9 mouse cellular contexts compared by ENCODE assay signal in genomic region chr7:6358937-6359590, GRCm38 (mm10). TPM values are rescaled to one million over a fixed set of nuclear protein-coding genes. Genes with fewer than 3 reads are reported as not detected.
DNase-seq lines count a peak whose midpoint lies in the region; ATAC-seq lines count a peak whose summit lies in the region.
"Had no signal": no experiment of that assay in that cellular context is flagged by ENCODE, and none has a peak within 500 bp of the region (broad histone marks: within the 10 kb centered on the region; RNA-seq: fewer than 3 reads in every experiment).

No protein-coding gene starts in this region.

- no peak for ATAC-seq in heart, embryonic 12.5 days (ENCODE audit: insufficient number of reproducible peaks, low FRiP score)
- ATAC-seq in activated CD4-positive, CD25-positive, alpha-beta regulatory T cell, adult 4 months, result no peak
- ATAC-seq in erythroid progenitor cell, adult 5-6 weeks (replicated peaks; ENCODE audit: low FRiP score, poor library complexity, severe bottlenecking), result no peak

- H3K9me3 ChIP-seq in heart, embryonic 12.5 days (replicated peaks), result no peaks in the 10 kb centered on the region

- 53% methylated on average over 10 of the region's 10 CpGs for WGBS in heart, embryonic 12.5 days

- no peak overlapping the region for H3K4me2 ChIP-seq in heart, embryonic 12.5 days

- H3K4me1 ChIP-seq in heart, embryonic 12.5 days (replicated peaks), result peaks cover 8% of the 10 kb centered on the region; the same call in 1 of the 2 replicates

- H3K36me3 ChIP-seq in heart, embryonic 12.5 days, result peaks cover 6% of the 10 kb centered on the region; the same call in 1 of the 2 replicates

- no peak overlapping the region for H3K4me3 ChIP-seq in heart, embryonic 12.5 days

- H3K27me3 ChIP-seq in heart, embryonic 12.5 days (replicated peaks), result no peaks in the 10 kb centered on the region

- no peak overlapping the region for H3K9ac ChIP-seq in heart, embryonic 12.5 days

- no peak overlapping the region for H3K27ac ChIP-seq in heart, embryonic 12.5 days (ENCODE audit: poor library complexity, severe bottlenecking)

- peak; percentile 45 for DNase-seq in heart, adult 11 months
- peak; percentile 12 for DNase-seq in urinary bladder, postnatal 25 days (ENCODE audit: low spot score)
- no peak for DNase-seq in urinary bladder, postnatal 10 days (ENCODE audit: low spot score)
- DNase-seq in embryo, embryonic 9.5 days (ENCODE audit: extremely low spot score), result peak; percentile 54
- DNase-seq in lung, postnatal 36 days, result peak; percentile 63

RNA-seq across cellular contexts. Expression of gene Zfp78, which starts 4.0 kb away (rescaled TPM):
- polyA plus RNA-seq in heart, embryonic 12.5 days (2016; fragmentation: Nextera tagmentation; extraction: Ambion mirVana), result 1.2 and 1.4 TPM in 2 replicates
- 1 to 10 TPM; 1.8 to 2.4 TPM for polyA plus RNA-seq in activated CD4-positive, CD25-positive, alpha-beta regulatory T cell, adult 4 months (2017; shearing (Covaris generic))
- 1.7 TPM in 1 of 2 replicates, not detected in the other for total RNA-seq in erythroid progenitor cell, adult 5-6 weeks (2015; ENCODE audit: low replicate concordance)
- total RNA-seq in erythroid progenitor cell, adult 5-6 weeks (2017; ENCODE audit: low replicate concordance), result 1.2 TPM in 1 of 2 replicates, not detected in the other

RNA-seq across cellular contexts. Expression of gene Gm3854, which starts 15.5 kb away (rescaled TPM):
- 1.1 and 1.6 TPM in 2 replicates for polyA plus RNA-seq in heart, embryonic 12.5 days (2016; fragmentation: Nextera tagmentation; extraction: Ambion mirVana)
- under 1 TPM; 0.24 to 0.31 TPM for polyA plus RNA-seq in activated CD4-positive, CD25-positive, alpha-beta regulatory T cell, adult 4 months (2017; shearing (Covaris generic))
- not detected in 2 replicates for total RNA-seq in erythroid progenitor cell, adult 5-6 weeks (2015; ENCODE audit: low replicate concordance)
- not detected in 2 replicates for total RNA-seq in erythroid progenitor cell, adult 5-6 weeks (2017; ENCODE audit: low replicate concordance)

RNA-seq across cellular contexts. Expression of gene Zfp28, which starts 24.0 kb away (rescaled TPM):
- polyA plus RNA-seq in heart, embryonic 12.5 days (2016; fragmentation: Nextera tagmentation; extraction: Ambion mirVana), result 7.3 and 10.7 TPM in 2 replicates
- 1 to 10 TPM; 1.9 to 5.9 TPM for polyA plus RNA-seq in activated CD4-positive, CD25-positive, alpha-beta regulatory T cell, adult 4 months (2017; shearing (Covaris generic))
- total RNA-seq in erythroid progenitor cell, adult 5-6 weeks (2015; ENCODE audit: low replicate concordance), result not detected in 2 replicates
- total RNA-seq in erythroid progenitor cell, adult 5-6 weeks (2017; ENCODE audit: low replicate concordance), result 0.51 TPM in 1 of 2 replicates, not detected in the other

RNA-seq across cellular contexts. Expression of gene Zfp583, which starts 28.0 kb away (rescaled TPM):
- polyA plus RNA-seq in heart, embryonic 12.5 days (2016; fragmentation: Nextera tagmentation; extraction: Ambion mirVana), result 4.3 and 4.8 TPM in 2 replicates
- polyA plus RNA-seq in activated CD4-positive, CD25-positive, alpha-beta regulatory T cell, adult 4 months (2017; shearing (Covaris generic)), result 1 to 10 TPM in 1 of 2 experiments, not detected in 1; 1.1 TPM
- not detected in 2 replicates for total RNA-seq in erythroid progenitor cell, adult 5-6 weeks (2015; ENCODE audit: low replicate concordance)
- total RNA-seq in erythroid progenitor cell, adult 5-6 weeks (2017; ENCODE audit: low replicate concordance), result 1.2 TPM in 1 of 2 replicates, not detected in the other

RNA-seq across cellular contexts. Expression of gene Smim17, which starts 39.5 kb away (rescaled TPM):
- 0.15 and 0.39 TPM in 2 replicates for polyA plus RNA-seq in heart, embryonic 12.5 days (2016; fragmentation: Nextera tagmentation; extraction: Ambion mirVana)
- not detected for polyA plus RNA-seq in activated CD4-positive, CD25-positive, alpha-beta regulatory T cell, adult 4 months (2017; shearing (Covaris generic))
- total RNA-seq in erythroid progenitor cell, adult 5-6 weeks (2015; ENCODE audit: low replicate concordance), result not detected in 2 replicates
- not detected in 2 replicates for total RNA-seq in erythroid progenitor cell, adult 5-6 weeks (2017; ENCODE audit: low replicate concordance)
- polyA plus RNA-seq: spleen, adult 2 months had no signal
